Mouse (Mus musculus) stomach, postnatal 0 days (tissue): Measurements from ENCODE around the gene Hrc.

Source experiments
- CTCF ChIP-seq: IDR thresholded peaks from 2 replicates; pipeline ENCODE4 v1.5.1; 2016; ENCODE audit warnings: antibody characterized with exemption, low read depth, mild to moderate bottlenecking, moderate library complexity
- EP300 ChIP-seq: optimal IDR thresholded peaks from 2 replicates; pipeline ENCODE3; 2016; ENCODE audit warnings: antibody characterized with exemption

GRCm38 (mm10) chr7:45372371-45372770 lies 37.3 kb downstream of the Hrc start:
- TF ChIP-seq CTCF: no peak
- no peak for TF ChIP-seq EP300
